Mouse (Mus musculus): ENCODE measurements around the gene Camk1d.

- TF ChIP-seq E2F4 (IDR thresholded peaks at IDR 0.05; ENCODE audit: insufficient replicate concordance, low read depth, low read length) (no peak), CTCF (conservative IDR thresholded peaks at IDR 0.05 in 1 of 2, IDR thresholded peaks at IDR 0.05 in 1 of 2; ENCODE audit: low read depth in 2 of 2, low read length in 2 of 2) (no peak), SIN3A (IDR thresholded peaks at IDR 0.05; ENCODE audit: low read length) (no peak), TBP (conservative IDR thresholded peaks at IDR 0.05; ENCODE audit: low read depth, low read length) (no peak), JUND (conservative IDR thresholded peaks at IDR 0.05; ENCODE audit: low read depth, low read length) (no peak)
Observed at GRCm38 (mm10) chr2:5618361-5618896, 95.9 kb downstream of the Camk1d start.
